Mouse (Mus musculus): Measurements from ENCODE around the gene Fxyd1. TPM values are rescaled to one million over a fixed set of nuclear protein-coding genes. Genes with fewer than 3 reads are reported as not detected.
A peak's percentile ranks its signal among the peaks of the same experiment; 100 is the strongest.

The Fxyd1 gene
- total and polyA plus RNA-seq, 3 experiments: 0.22 TPM; not detected in 2

DNA sequence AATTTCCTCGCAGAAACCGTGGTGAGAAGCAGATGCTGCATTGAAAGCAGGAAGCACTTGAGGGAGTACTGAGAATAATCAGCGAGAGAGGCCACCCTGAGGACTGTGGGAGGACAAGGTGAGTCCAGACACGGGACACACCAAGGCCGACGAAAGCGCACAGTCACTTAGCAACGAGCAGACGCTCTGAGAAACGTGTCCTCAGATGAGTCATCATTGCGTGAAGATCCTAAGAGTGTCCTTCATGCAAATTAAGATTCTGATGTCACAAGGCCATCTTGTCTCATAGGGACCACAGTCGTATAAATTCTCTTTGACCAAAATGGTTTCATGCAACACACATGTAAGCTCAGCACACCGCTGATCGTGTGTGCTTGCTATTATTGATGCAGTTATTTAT, 43.8 kb upstream of the Fxyd1 start:
- H3K27ac ChIP-seq (ENCODE audit: control insufficient read depth, low read depth, low read length): no peak overlapping the region
- H3K27me3 ChIP-seq (ENCODE audit: control insufficient read depth in 1 of 2, insufficient read depth in 2 of 2, low read length in 2 of 2): no peaks in the 10 kb centered on the region
- no peak overlapping the region for H3K4me3 ChIP-seq (ENCODE audit: control insufficient read depth in 1 of 2, insufficient read depth in 1 of 2, low read depth in 2 of 2, low read length in 2 of 2)
- 0 out of 4 replicates have a peak, but pooled peaks cover 0 to 2% of the 10 kb centered on the region in 2 experiments for H3K4me1 ChIP-seq (ENCODE audit: control insufficient read depth in 1 of 2, insufficient read depth in 2 of 2, low read length in 2 of 2)
- no peaks in the 10 kb centered on the region for H3K36me3 ChIP-seq (ENCODE audit: control insufficient read depth in 1 of 2, insufficient read depth in 2 of 2, low read length in 2 of 2)
- H3K79me2 ChIP-seq (ENCODE audit: control insufficient read depth, insufficient read depth, low read length, poor library complexity): no peaks in the 10 kb centered on the region
- H3K9me3 ChIP-seq (replicated peaks; ENCODE audit: insufficient read depth, low read length): no peaks in the 10 kb centered on the region
- DNase-seq (ENCODE audit: low read depth, low spot score): peak; percentile 38
- H3K9ac ChIP-seq (ENCODE audit: control insufficient read depth, low read depth, low read length, poor library complexity, severe bottlenecking): no peak overlapping the region
- no peak for TF ChIP-seq POLR2AphosphoS5 (IDR thresholded peaks at IDR 0.05; ENCODE audit: borderline replicate concordance, low read depth, low read length)
- TF ChIP-seq NELFE (IDR thresholded peaks at IDR 0.05; ENCODE audit: low read depth, low read length): no peak

DNA sequence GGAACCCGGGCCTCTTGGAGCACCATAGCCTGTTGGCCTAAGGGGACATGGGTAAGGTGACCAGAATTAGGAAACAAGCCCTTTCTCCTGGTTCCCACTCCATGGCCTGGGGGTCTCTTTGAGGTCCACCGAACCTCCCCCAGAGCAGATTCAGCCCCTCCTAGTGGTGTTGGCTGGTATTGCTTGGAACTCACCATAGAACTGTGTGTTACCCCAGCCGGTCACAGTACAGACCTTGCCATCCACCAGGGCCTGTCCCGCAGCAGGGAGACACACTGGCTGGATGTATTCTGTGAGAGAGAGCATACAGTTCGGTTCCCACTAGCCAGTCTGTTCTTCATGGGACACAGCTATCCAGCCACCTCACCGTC, 42.6 kb upstream of the Fxyd1 start:
- Histone ChIP-seq H3K79me2 (ENCODE audit: control insufficient read depth, insufficient read depth, low read length, poor library complexity) (no peaks in the 10 kb centered on the region), H3K4me3 (ENCODE audit: control insufficient read depth in 1 of 2, insufficient read depth in 1 of 2, low read depth in 2 of 2, low read length in 2 of 2) (no peak overlapping the region), H3K9me3 (replicated peaks; ENCODE audit: insufficient read depth, low read length) (no peaks in the 10 kb centered on the region), H3K27me3 (ENCODE audit: control insufficient read depth in 1 of 2, insufficient read depth in 2 of 2, low read length in 2 of 2) (no peaks in the 10 kb centered on the region), H3K36me3 (ENCODE audit: control insufficient read depth in 1 of 2, insufficient read depth in 2 of 2, low read length in 2 of 2) (no peaks in the 10 kb centered on the region), H3K27ac (ENCODE audit: control insufficient read depth, low read depth, low read length) (no peak overlapping the region), H3K9ac (ENCODE audit: control insufficient read depth, low read depth, low read length, poor library complexity, severe bottlenecking) (no peak overlapping the region), H3K4me1 (ENCODE audit: control insufficient read depth in 1 of 2, insufficient read depth in 2 of 2, low read length in 2 of 2) (0 out of 4 replicates have a peak, but pooled peaks cover 0 to 2% of the 10 kb centered on the region in 2 experiments)
- no peak for TF ChIP-seq MAZ (IDR thresholded peaks at IDR 0.05; ENCODE audit: low read depth, low read length)
- TF ChIP-seq CTCF (IDR thresholded peaks at IDR 0.05 in 2 of 3, conservative IDR thresholded peaks at IDR 0.05 in 1 of 3; ENCODE audit: control insufficient read depth in 1 of 3, insufficient read depth in 1 of 3, low read depth in 2 of 3, low read length in 3 of 3, poor library complexity in 1 of 3, severe bottlenecking in 1 of 3): peak; percentile 16 to 33 (median 27); a peak in 5 of 6 replicates
- DNase-seq (ENCODE audit: low read depth, low spot score): no peak

DNA sequence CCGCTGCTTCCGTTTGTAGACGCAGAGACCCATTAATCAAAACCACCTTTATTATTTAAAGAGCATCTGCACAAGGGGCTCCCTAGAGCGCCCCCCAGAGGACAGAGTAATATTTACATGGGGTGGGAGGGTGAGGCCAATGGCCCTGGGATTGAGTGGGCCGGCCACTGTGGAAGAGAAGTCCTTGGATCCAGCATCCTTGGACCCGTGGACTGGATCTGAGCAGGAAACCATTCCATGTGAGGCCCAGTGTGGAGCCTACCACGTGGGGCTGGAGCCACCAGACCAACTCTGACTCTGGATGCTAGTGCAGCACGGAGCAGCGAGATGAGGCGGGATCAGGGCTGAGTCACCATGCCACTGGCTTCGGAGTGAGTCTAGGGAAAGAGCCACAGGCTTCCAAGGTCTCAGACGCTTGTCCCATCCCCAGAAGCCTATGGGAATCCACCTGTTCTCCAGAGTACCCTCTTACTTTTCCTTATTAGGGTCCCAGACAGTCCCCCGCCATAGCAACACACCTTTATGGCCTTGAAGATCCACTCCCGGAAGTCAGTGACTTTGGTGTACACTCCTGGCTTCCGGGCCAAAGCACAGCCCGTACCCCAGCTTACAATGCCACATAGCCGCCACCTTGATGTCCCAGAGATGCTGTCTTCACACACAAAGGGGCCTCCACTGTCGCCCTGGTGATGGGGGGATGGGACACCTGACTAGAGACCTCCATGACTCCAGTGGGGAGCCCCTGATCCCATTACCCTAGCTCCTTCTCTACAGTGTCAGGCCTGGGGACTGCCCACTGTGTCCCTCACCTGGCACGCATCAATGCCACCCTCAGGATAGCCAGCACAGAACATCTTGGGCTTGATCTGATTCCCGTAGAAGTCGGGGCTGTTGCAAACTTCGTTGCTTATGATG, 42.0 kb upstream of the Fxyd1 start:
- Histone ChIP-seq H3K36me3 (ENCODE audit: control insufficient read depth in 1 of 2, insufficient read depth in 2 of 2, low read length in 2 of 2) (no peaks in the 10 kb centered on the region), H3K79me2 (ENCODE audit: control insufficient read depth, insufficient read depth, low read length, poor library complexity) (no peaks in the 10 kb centered on the region), H3K4me3 (ENCODE audit: control insufficient read depth in 1 of 2, insufficient read depth in 1 of 2, low read depth in 2 of 2, low read length in 2 of 2) (no peak overlapping the region), H3K9me3 (replicated peaks; ENCODE audit: insufficient read depth, low read length) (no peaks in the 10 kb centered on the region), H3K27ac (ENCODE audit: control insufficient read depth, low read depth, low read length) (no peak overlapping the region), H3K27me3 (ENCODE audit: control insufficient read depth in 1 of 2, insufficient read depth in 2 of 2, low read length in 2 of 2) (no peaks in the 10 kb centered on the region), H3K9ac (ENCODE audit: control insufficient read depth, low read depth, low read length, poor library complexity, severe bottlenecking) (no peak overlapping the region), H3K4me1 (ENCODE audit: control insufficient read depth in 1 of 2, insufficient read depth in 2 of 2, low read length in 2 of 2) (0 out of 4 replicates have a peak, but pooled peaks cover 0 to 2% of the 10 kb centered on the region in 2 experiments)
- no peak for DNase-seq (ENCODE audit: low read depth, low spot score)
- TF ChIP-seq POLR2A (IDR thresholded peaks at IDR 0.05; ENCODE audit: control insufficient read depth in 1 of 2, insufficient read depth in 1 of 2, low read depth in 1 of 2, low read length in 2 of 2, poor library complexity in 1 of 2) (no peak), CTCF (IDR thresholded peaks at IDR 0.05 in 2 of 3, conservative IDR thresholded peaks at IDR 0.05 in 1 of 3; ENCODE audit: control insufficient read depth in 1 of 3, insufficient read depth in 1 of 3, low read depth in 2 of 3, low read length in 3 of 3, poor library complexity in 1 of 3, severe bottlenecking in 1 of 3) (peak; percentile 12 to 36 (median 30); a peak in 5 of 6 replicates), HCFC1 (IDR thresholded peaks at IDR 0.05; ENCODE audit: low read depth, low read length) (no peak), EP300 (IDR thresholded peaks at IDR 0.05; ENCODE audit: low read depth in 1 of 2, low read length in 2 of 2) (no peak)

Data from MEL (cell line).